Mouse (Mus musculus) liver, adult 2 months (tissue): Measurements from ENCODE around the gene Pdzd2.

Experiments used
- CTCF ChIP-seq: fragments of 200-500 bp; IDR thresholded peaks from 2 replicates; pipeline ENCODE4 v1.5.1; 2011; ENCODE audit warnings: low read depth, low read length, control low read depth
- POLR2A ChIP-seq: fragments of 200-500 bp; IDR thresholded peaks from 2 replicates; pipeline ENCODE4 v1.6.1; 2011; ENCODE audit warnings: low read length, control low read depth; ENCODE audit not compliant: insufficient read depth; ENCODE audit errors: extremely low read depth

DNA sequence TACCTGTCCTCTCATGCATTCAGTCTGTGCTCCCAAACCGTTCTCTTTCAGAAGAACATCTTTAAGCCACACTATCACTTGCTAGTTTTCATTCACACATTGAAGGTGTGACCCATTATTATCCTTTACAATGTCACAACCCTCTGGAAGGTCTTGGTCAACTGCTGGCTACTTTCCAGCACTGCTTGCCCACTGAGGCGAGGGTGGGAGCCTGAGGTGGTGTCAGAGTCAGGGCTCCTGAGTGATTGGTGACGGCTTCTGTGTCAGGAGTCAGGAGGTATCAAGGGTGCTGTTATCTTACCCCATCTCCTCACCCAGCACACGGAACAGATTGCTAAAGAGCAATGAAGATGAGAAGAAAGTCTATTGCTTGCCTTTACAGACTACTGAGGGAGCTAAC, 267.1 kb downstream of the Pdzd2 start:
- TF ChIP-seq POLR2A (no peak), CTCF (no peak)
